Mouse (Mus musculus): ENCODE results near the gene Eif4e.
"Not testable (repeated sequence)": the region's sequence is repeated elsewhere in the genome, so short reads cannot be mapped to it uniquely, and the experiment has no call there.

The Eif4e gene

GRCm38 (mm10) chr3:138517881-138518280 lies 8.1 kb upstream of the Eif4e start:
- no peak for DNase-seq (ENCODE audit: low spot score)

- no peak for DNase-seq (ENCODE audit: low spot score)
These were observed 6.8 kb upstream of the Eif4e start for GRCm38 (mm10) chr3:138519218-138519617.

GRCm38 (mm10) chr3:138523956-138524355 lies 2.0 kb upstream of the Eif4e start:
- no peak for DNase-seq (ENCODE audit: low spot score)

GRCm38 (mm10) chr3:138525494-138525893 lies 485 bp upstream of the Eif4e start:
- no peak for DNase-seq (ENCODE audit: low spot score)

- peak; percentile 89 for DNase-seq (ENCODE audit: low spot score)
These were observed 1.1 kb downstream of the Eif4e start for GRCm38 (mm10) chr3:138526916-138527666.

- DNase-seq (ENCODE audit: low spot score) = no peak
These were observed 1.8 kb downstream of the Eif4e start for GRCm38 (mm10) chr3:138527667-138528231.

GRCm38 (mm10) chr3:138528265-138528664 lies 2.3 kb downstream of the Eif4e start:
- no peak for DNase-seq (ENCODE audit: low spot score)

- DNase-seq (ENCODE audit: low spot score) = no peak
These were observed 4.8 kb downstream of the Eif4e start for GRCm38 (mm10) chr3:138530578-138531478.

GRCm38 (mm10) chr3:138531479-138532181 lies 5.7 kb downstream of the Eif4e start:
- no peak for DNase-seq (ENCODE audit: low spot score)

- no peak for DNase-seq (ENCODE audit: low spot score)
These were observed 6.8 kb downstream of the Eif4e start for GRCm38 (mm10) chr3:138532764-138533163.

GRCm38 (mm10) chr3:138536031-138536430 lies 10.1 kb downstream of the Eif4e start:
- no peak for DNase-seq (ENCODE audit: low spot score)

GRCm38 (mm10) chr3:138542621-138543020 lies 16.6 kb downstream of the Eif4e start:
- DNase-seq (ENCODE audit: low spot score) = no peak

- no peak for DNase-seq (ENCODE audit: low spot score)
These were observed 18.1 kb downstream of the Eif4e start for GRCm38 (mm10) chr3:138544117-138544516.

GRCm38 (mm10) chr3:138546678-138547077 lies 20.7 kb downstream of the Eif4e start:
- no peak for DNase-seq (ENCODE audit: low spot score)

- no peak for DNase-seq (ENCODE audit: low spot score)
These were observed 23.1 kb downstream of the Eif4e start for GRCm38 (mm10) chr3:138549045-138549444.

GRCm38 (mm10) chr3:138550336-138551123 lies 24.6 kb downstream of the Eif4e start:
- no peak for DNase-seq (ENCODE audit: low spot score)

- DNase-seq (ENCODE audit: low spot score) = not testable (repeated sequence)
These were observed 29.3 kb downstream of the Eif4e start for GRCm38 (mm10) chr3:138555279-138555678.

GRCm38 (mm10) chr3:138558529-138558928 lies 32.5 kb downstream of the Eif4e start:
- no peak for DNase-seq (ENCODE audit: low spot score)

GRCm38 (mm10) chr3:138560242-138560641 lies 34.3 kb downstream of the Eif4e start:
- no peak for DNase-seq (ENCODE audit: low spot score)

- no peak for DNase-seq (ENCODE audit: low spot score)
These were observed 34.9 kb downstream of the Eif4e start for GRCm38 (mm10) chr3:138560886-138561285.

GRCm38 (mm10) chr3:138578867-138579266 lies 52.9 kb downstream of the Eif4e start:
- DNase-seq (ENCODE audit: low spot score) = no peak

Data from urinary bladder, postnatal 10 days (tissue).